Mouse (Mus musculus): ENCODE measurements around the gene Ago3.

GRCm38 (mm10) chr4:126444528-126444927 is 15.2 kb upstream of the Ago3 start:
- TF ChIP-seq POLR2A (IDR thresholded peaks at IDR 0.05; ENCODE audit: insufficient read depth, low read length): no peak
- TF ChIP-seq CTCF (IDR thresholded peaks at IDR 0.05; ENCODE audit: low read depth, low read length): no peak
- no peak for TF ChIP-seq EP300 (IDR thresholded peaks at IDR 0.05; ENCODE audit: insufficient read depth, low read depth, low read length)
